Mouse (Mus musculus) forebrain, embryonic 14.5 days (tissue): ENCODE results near the gene Synj2. TPM values are rescaled to one million over a fixed set of nuclear protein-coding genes. Genes with fewer than 3 reads are reported as not detected.
"Not testable (repeated sequence)": the region's sequence is repeated elsewhere in the genome, so short reads cannot be mapped to it uniquely, and the experiment has no call there.

ENCODE experiments used
- ATAC-seq: fragments of 200-750 bp; cut with Nextera tagmentation; 2 replicates; pipeline ENCODE4 v1.8.0; 2017; ENCODE audit warnings: mild to moderate bottlenecking, moderate library complexity
- DNase-seq: peaks from one replicate; pipeline ENCODE4 v3.0.0-alpha.2; 2015; ENCODE audit warnings: low spot score
- H3K27ac ChIP-seq: fragments of 300-500 bp; sonication (generic); 2 replicates; pipeline ENCODE4 v1.5.1; 2014; ENCODE audit warnings: low read depth, mild to moderate bottlenecking, control low read depth, low read length, moderate library complexity
- H3K27me3 ChIP-seq: fragments of 300-500 bp; sonication (generic); replicated peaks from 2 replicates; pipeline ENCODE4 v1.6.1; 2014; ENCODE audit warnings: low read length, control low read depth, mixed read lengths; ENCODE audit not compliant: control insufficient read depth, insufficient read depth
- H3K36me3 ChIP-seq: fragments of 300-500 bp; sonication (generic); 2 replicates; pipeline ENCODE4 v1.6.1; 2014; ENCODE audit warnings: low read length, control low read depth; ENCODE audit not compliant: control insufficient read depth, insufficient read depth
- H3K4me1 ChIP-seq: fragments of 300-500 bp; sonication (generic); 2 replicates; pipeline ENCODE4 v1.6.1; 2014; ENCODE audit warnings: antibody characterized with exemption, low read length, control low read depth; ENCODE audit not compliant: control insufficient read depth, insufficient read depth
- H3K4me2 ChIP-seq: fragments of 300-500 bp; sonication (generic); 2 replicates; pipeline ENCODE4 v1.6.1; 2014; ENCODE audit warnings: mild to moderate bottlenecking, control low read depth, low read length
- H3K4me3 ChIP-seq: fragments of 300-500 bp; sonication (generic); 2 replicates; pipeline ENCODE4 v1.5.1; 2014; ENCODE audit warnings: low read depth, low read length, control low read depth
- H3K9ac ChIP-seq: fragments of 300-500 bp; sonication (generic); 2 replicates; pipeline ENCODE4 v1.6.1; 2014; ENCODE audit warnings: mild to moderate bottlenecking, low read length, control low read depth, moderate library complexity
- H3K9me3 ChIP-seq: fragments of 300-500 bp; sonication (generic); replicated peaks from 2 replicates; pipeline ENCODE4 v1.6.1; 2016; ENCODE audit warnings: low read length, control low read depth, mixed read lengths; ENCODE audit not compliant: control insufficient read depth
- WGBS: fragments of 180-500 bp; shearing (Covaris S2); extraction: QIAGEN DNeasy Blood & Tissue Kit; methylation state at CpG from one replicate; pipeline ENCODE4 v1.1.7; 2014; 5-methylcytosine and 5-hydroxymethylcytosine counted together
- polyA plus RNA-seq: library from polyadenylated mRNA; unstranded; fragments of >200 nt; fragmentation: Nextera tagmentation; extraction: Ambion mirVana; gene quantifications from 2 replicates; pipeline ENCODE4 v1.2.1, GENCODE M21; 2014

Synj2 gene
- polyA plus RNA-seq, 1 experiment from 2014 or later, result 0.90 TPM

DNA sequence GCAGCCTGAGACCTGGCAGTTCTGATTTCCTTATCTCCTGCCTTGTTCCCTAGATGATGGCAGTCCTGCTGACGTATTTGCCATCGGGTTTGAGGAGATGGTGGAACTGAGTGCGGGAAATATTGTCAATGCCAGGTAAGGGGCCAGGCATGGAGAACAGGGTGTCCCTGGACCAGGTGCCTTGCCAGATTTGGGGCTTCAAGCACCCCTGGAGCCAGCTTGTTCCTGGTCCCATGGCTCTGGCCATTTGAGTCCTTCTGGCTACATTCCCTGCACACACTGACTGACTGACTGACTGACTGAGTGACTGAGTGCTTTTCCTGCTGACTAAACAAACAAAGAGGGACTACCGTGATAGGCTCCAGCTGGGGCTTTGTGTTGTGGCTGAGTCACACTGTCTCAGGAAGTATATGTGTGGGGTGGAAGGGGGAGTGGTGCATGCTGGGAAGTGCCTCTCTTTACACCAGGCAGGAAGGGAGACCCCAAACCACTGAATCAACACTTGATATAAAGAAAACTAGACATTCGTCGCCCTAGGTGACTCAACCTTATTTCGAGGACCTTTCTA, 75.2 kb downstream of the Synj2 start:
- Histone ChIP-seq H3K36me3 (no peaks in the 10 kb centered on the region), H3K4me3 (no peak overlapping the region), H3K9ac (no peak overlapping the region), H3K9me3 (no peaks in the 10 kb centered on the region), H3K27ac (no peak overlapping the region), H3K27me3 (no peaks in the 10 kb centered on the region), H3K4me1 (no peaks in the 10 kb centered on the region), H3K4me2 (no peak overlapping the region)
- ATAC-seq, result no peak
- WGBS, result 79% methylated on average over 7 of the region's 7 CpGs
- no peak for DNase-seq

DNA sequence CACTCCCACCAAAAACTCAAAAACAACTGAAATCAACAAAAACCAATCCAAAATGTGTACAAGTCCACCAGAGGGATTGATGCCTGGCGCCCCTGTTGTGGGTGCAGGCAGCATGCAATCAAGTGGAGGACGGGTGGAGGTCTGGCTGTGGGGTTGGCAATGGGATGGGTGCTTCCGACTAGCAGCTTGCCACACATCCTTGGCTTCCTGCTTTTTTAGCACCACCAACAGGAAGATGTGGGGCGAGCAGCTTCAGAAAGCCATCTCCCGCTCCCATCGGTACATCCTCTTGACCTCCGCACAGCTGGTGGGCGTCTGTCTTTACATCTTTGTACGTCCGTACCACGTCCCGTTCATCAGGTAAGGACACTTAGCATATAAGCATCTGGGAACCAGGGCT, 76.2 kb downstream of the Synj2 start:
- Histone ChIP-seq H3K4me1 (no peaks in the 10 kb centered on the region), H3K4me3 (no peak overlapping the region), H3K4me2 (no peak overlapping the region), H3K9ac (no peak overlapping the region), H3K27ac (no peak overlapping the region), H3K36me3 (no peaks in the 10 kb centered on the region), H3K9me3 (no peaks in the 10 kb centered on the region), H3K27me3 (no peaks in the 10 kb centered on the region)
- WGBS, result 66% methylated on average over 12 of the region's 12 CpGs
- ATAC-seq (no peak), DNase-seq (no peak)

GRCm38 (mm10) chr17:6018348-6018747, 77.3 kb downstream of the Synj2 start:
- no peak overlapping the region for H3K9ac ChIP-seq
- no peak overlapping the region for H3K27ac ChIP-seq
- ATAC-seq (no peak), DNase-seq (no peak)
- no peak overlapping the region for H3K4me3 ChIP-seq
- H3K27me3 ChIP-seq, result no peaks in the 10 kb centered on the region
- no peaks in the 10 kb centered on the region for H3K36me3 ChIP-seq
- no peaks in the 10 kb centered on the region for H3K9me3 ChIP-seq
- WGBS, result 71% methylated on average over 4 of the region's 4 CpGs
- H3K4me1 ChIP-seq, result no peaks in the 10 kb centered on the region
- no peak overlapping the region for H3K4me2 ChIP-seq

DNA sequence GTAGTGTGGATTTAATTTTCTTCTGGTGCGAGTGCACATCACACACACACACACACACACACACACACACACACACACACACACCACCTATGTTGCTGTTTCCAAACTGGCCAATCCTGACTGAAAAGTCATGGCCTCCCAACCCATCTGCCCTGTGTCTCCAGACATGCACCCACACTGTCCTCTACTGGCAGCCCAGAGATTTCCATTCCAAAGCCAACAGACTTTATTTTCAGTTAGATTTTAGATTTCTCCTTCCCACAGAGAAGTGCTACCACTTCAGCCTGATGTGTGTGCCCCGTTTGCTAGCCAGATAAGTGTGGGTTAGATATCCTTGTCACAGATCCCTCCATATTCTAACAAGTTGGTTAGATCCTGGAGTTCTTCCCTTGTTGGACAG, 78.7 kb downstream of the Synj2 start:
- 72% methylated on average over 2 of the region's 2 CpGs for WGBS
- Histone ChIP-seq H3K4me3 (no peak overlapping the region), H3K4me2 (no peak overlapping the region), H3K9me3 (no peaks in the 10 kb centered on the region), H3K36me3 (no peaks in the 10 kb centered on the region), H3K27me3 (no peaks in the 10 kb centered on the region), H3K4me1 (no peaks in the 10 kb centered on the region), H3K27ac (no peak overlapping the region), H3K9ac (no peak overlapping the region)
- ATAC-seq, result no peak
- no peak for DNase-seq

DNA sequence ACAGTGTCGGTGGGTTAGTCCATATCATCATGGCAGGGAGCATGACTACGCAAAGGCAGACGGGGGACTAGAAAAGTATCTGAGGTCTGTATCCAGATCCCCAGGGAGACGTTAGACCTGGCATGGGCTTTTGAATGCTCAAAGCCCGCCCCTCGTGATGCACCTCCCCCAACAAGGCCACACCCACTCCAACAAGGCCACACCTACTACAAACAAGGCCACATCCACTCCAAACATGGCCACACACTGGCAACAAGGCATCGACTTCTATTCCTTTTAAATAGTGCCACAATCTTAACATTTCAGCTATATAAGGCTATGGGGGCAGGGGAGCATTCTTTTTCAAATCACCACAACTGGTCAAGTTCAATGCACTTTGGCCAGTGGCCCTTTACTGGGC, 79.6 kb downstream of the Synj2 start:
- WGBS, result 57% methylated on average over 7 of the region's 7 CpGs
- ATAC-seq (no peak), DNase-seq (no peak)
- no peaks in the 10 kb centered on the region for H3K27me3 ChIP-seq
- H3K27ac ChIP-seq, result no peak overlapping the region
- H3K4me3 ChIP-seq, result no peak overlapping the region
- no peaks in the 10 kb centered on the region for H3K9me3 ChIP-seq
- no peaks in the 10 kb centered on the region for H3K36me3 ChIP-seq
- no peak overlapping the region for H3K4me2 ChIP-seq
- no peak overlapping the region for H3K9ac ChIP-seq
- H3K4me1 ChIP-seq, result no peaks in the 10 kb centered on the region

GRCm38 (mm10) chr17:6021374-6021789, 80.3 kb downstream of the Synj2 start:
- not testable (repeated sequence) for H3K4me1 ChIP-seq, H3K27me3 ChIP-seq, H3K4me3 ChIP-seq, DNase-seq, H3K27ac ChIP-seq, H3K9ac ChIP-seq, H3K9me3 ChIP-seq, H3K36me3 ChIP-seq
- 51% methylated on average over 5 of the region's 5 CpGs for WGBS
- peak; percentile 55 for ATAC-seq
- peak overlapping the region; percentile 35; the same call in 1 of the 2 replicates for H3K4me2 ChIP-seq

DNA sequence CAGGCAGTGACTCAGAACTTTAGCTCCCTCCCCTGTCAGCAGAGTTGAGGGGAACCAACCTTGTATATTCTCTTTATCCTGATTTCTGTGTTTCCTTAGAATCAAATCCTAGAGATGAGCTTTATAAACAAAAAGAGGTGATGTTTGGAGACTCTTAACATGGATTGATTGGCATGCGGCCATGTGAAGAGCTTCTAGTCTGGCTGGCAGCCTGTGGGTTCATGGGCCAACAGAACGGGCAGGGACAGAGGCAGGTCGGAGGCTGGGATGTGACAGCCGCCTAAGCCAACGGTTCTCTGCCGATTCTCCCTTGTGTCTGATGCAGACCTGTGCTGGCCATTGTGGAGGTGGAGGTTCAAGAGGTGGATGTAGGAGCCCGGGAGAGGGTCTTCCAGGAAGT, 84.8 kb downstream of the Synj2 start:
- Histone ChIP-seq H3K36me3 (no peaks in the 10 kb centered on the region), H3K9me3 (no peaks in the 10 kb centered on the region), H3K4me2 (no peak overlapping the region), H3K4me1 (no peaks in the 10 kb centered on the region), H3K9ac (no peak overlapping the region), H3K4me3 (no peak overlapping the region), H3K27me3 (no peaks in the 10 kb centered on the region), H3K27ac (no peak overlapping the region)
- DNase-seq, result no peak
- WGBS, result 83% methylated on average over 7 of the region's 7 CpGs
- ATAC-seq, result no peak

- Histone ChIP-seq H3K36me3 (no peaks in the 10 kb centered on the region), H3K4me2 (no peak overlapping the region), H3K27ac (no peak overlapping the region), H3K9ac (no peak overlapping the region), H3K4me3 (no peak overlapping the region), H3K27me3 (no peaks in the 10 kb centered on the region), H3K4me1 (no peaks in the 10 kb centered on the region), H3K9me3 (no peaks in the 10 kb centered on the region)
- ATAC-seq, result no peak
- 30% methylated on average over 8 of the region's 8 CpGs for WGBS
- DNase-seq, result no peak
Observed at GRCm38 (mm10) chr17:6035661-6036060, 94.6 kb downstream of the Synj2 start.

DNA sequence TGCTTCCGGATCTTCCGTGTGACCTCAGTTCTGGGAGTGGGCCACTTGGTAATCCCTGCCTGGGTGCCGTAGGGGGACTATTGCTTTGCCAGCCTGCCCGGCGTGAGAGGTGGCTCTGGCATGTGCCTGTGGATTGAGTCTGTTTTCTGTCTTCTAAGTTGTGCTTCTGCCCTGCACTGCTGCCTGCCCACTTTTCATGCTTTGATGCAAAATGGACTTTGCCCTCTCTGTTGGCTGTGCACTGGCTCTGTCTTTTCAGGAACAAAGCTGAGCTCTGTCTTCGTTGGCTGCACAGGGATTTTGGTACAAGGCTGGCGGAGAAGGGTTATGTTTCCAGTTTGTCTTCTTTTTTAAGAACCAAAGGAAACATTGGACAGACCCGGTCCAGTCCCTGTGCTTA, 95.4 kb downstream of the Synj2 start:
- H3K4me2 ChIP-seq, result no peak overlapping the region
- H3K36me3 ChIP-seq, result no peaks in the 10 kb centered on the region
- no peaks in the 10 kb centered on the region for H3K27me3 ChIP-seq
- no peak overlapping the region for H3K9ac ChIP-seq
- no peaks in the 10 kb centered on the region for H3K4me1 ChIP-seq
- 88% methylated on average over 8 of the region's 8 CpGs for WGBS
- H3K27ac ChIP-seq, result no peak overlapping the region
- no peak for DNase-seq
- no peak overlapping the region for H3K4me3 ChIP-seq
- no peaks in the 10 kb centered on the region for H3K9me3 ChIP-seq
- ATAC-seq, result no peak
